Mouse (Mus musculus) naive thymus-derived CD4-positive, alpha-beta T cell, adult 2 months (primary cell): ENCODE measurements around the gene Rad17.
A peak's percentile ranks its signal among the peaks of the same experiment; 100 is the strongest.

Experiments
- DNase-seq: peaks from one replicate; pipeline ENCODE4 v3.0.0-alpha.2; 2011; ENCODE audit warnings: low read depth

Rad17 gene

GRCm38 (mm10) chr13:100650550-100651438 lies at the start of gene Rad17, which contains the start of gene Ak6:
TSS of gene Rad17 (minus strand) at chr13:100651051.
TSS of gene Ak6 (plus strand) at chr13:100650979.
- DNase-seq, result peak; percentile 97

GRCm38 (mm10) chr13:100698866-100699265 lies 48.0 kb upstream of the Rad17 start:
- DNase-seq, result no peak

- DNase-seq, result no peak
These were observed 46.7 kb upstream of the Rad17 start for GRCm38 (mm10) chr13:100697541-100697940.

GRCm38 (mm10) chr13:100687513-100687912 lies 36.7 kb upstream of the Rad17 start:
- no peak for DNase-seq

- peak; percentile 48 for DNase-seq
These were observed 33.5 kb upstream of the Rad17 start for GRCm38 (mm10) chr13:100684355-100684754.

GRCm38 (mm10) chr13:100682837-100683236 lies 32.0 kb upstream of the Rad17 start:
- DNase-seq, result no peak

- no peak for DNase-seq
These were observed 30.8 kb upstream of the Rad17 start for GRCm38 (mm10) chr13:100681615-100682014.

GRCm38 (mm10) chr13:100675936-100676635 lies 25.2 kb upstream of the Rad17 start:
- DNase-seq, result no peak

- DNase-seq, result peak; percentile 57
These were observed 19.4 kb upstream of the Rad17 start for GRCm38 (mm10) chr13:100670181-100670741.

- DNase-seq, result peak; percentile 60
These were observed 18.6 kb upstream of the Rad17 start, which contains the start of gene Ccdc125 for GRCm38 (mm10) chr13:100669291-100670022. TSS of gene Ccdc125 (plus strand) at chr13:100669717.

GRCm38 (mm10) chr13:100659864-100660456 lies 9.1 kb upstream of the Rad17 start:
- peak; percentile 82 for DNase-seq

GRCm38 (mm10) chr13:100658091-100658490 lies 7.2 kb upstream of the Rad17 start:
- DNase-seq, result no peak

- no peak for DNase-seq
These were observed 762 bp upstream of the Rad17 start, which contains the start of gene Taf9 for GRCm38 (mm10) chr13:100651439-100652186. TSS of gene Taf9 (plus strand) at chr13:100651579.

- no peak for DNase-seq
These were observed 2.6 kb downstream of the Rad17 start for GRCm38 (mm10) chr13:100648223-100648622.

- no peak for DNase-seq
These were observed 8.2 kb downstream of the Rad17 start for GRCm38 (mm10) chr13:100642471-100643209.

GRCm38 (mm10) chr13:100634106-100634691 lies 16.7 kb downstream of the Rad17 start:
- no peak for DNase-seq

GRCm38 (mm10) chr13:100622241-100622640 lies 28.6 kb downstream of the Rad17 start:
- no peak for DNase-seq

GRCm38 (mm10) chr13:100617583-100617982 lies 33.3 kb downstream of the Rad17 start:
- DNase-seq, result no peak
